Mouse (Mus musculus) central nervous system, embryonic 11.5 days (tissue): ENCODE data around the gene Mbl1. TPM values are rescaled to one million over a fixed set of nuclear protein-coding genes. Genes with fewer than 3 reads are reported as not detected.

ENCODE experiments used
- polyA plus RNA-seq: library from polyadenylated mRNA; depleted of rRNA; stranded (reverse); fragments of >200 nt; gene quantifications from 2 replicates; pipeline ENCODE4 v1.2.3, GENCODE M21; 2012; rRNA removed

The Mbl1 gene
- 0.14 and 0.48 TPM in 2 replicates for polyA plus RNA-seq

DNA sequence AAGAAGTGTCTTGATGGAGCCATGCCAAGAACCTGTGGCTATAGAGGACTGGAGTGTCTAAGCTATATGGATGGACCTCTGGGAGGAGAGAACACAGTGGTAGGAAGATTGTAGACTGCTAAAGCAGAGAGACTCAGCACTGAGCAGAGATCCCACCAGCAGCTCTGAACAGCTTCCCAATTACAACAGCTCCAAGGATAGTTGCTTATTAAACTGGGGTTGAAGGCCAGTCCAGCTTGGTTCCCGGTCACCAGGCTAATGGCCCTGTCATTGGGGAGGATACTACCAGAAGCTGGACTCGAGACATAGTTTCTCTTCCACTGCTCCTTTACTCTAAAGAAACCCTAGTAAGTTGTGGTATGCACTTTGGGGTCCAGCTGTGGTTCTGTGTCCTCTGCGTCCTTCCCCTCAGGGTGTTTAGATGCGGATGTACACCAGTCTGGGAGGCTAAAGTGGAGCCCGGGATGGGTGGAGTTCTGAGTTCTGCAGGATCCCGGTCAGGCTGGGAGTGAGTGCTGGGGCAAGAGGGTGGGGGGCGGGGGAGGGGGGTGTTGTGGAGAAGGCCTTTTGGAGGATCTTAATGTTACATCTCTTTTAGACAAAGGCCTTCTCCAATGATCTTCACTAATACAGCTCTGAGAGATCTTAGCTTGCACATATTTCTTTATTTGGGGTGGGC, at the start of gene Mbl1:
Gene Mbl1 (plus strand): TSS at position 239 of the 679 bp plus-strand sequence.

DNA sequence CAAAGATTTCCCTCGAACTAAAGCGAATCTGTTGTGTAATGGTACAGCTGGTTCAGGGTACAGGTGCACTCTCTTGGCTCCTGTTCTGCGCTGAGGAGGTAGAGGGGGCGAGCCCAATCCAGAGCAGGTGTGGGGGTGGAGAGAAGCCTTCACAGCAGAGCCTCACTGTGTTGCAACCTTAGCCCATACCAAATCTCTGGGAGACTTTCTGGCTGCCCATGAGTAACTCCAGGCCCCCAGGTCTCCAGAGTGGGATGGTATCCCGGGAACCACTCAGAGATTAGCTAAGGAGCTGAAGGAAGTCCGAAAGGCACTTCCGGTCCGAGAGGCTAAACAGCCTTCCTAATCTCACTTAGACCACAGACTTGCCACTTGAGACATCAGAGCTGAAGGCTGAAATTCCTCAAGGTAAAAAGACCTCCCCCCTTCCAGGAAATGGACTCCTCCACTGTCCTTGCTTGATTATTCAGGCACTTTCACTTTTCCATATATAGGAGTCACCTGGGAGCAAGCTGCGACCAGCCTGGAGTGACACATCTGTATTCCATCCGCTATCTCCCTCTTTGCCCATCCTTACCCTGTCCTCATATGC, 46.3 kb upstream of the Mbl1 start, which contains the start of gene Mat1a:
Gene Mat1a (plus strand): TSS at position 183 of the 592 bp plus-strand sequence.

DNA sequence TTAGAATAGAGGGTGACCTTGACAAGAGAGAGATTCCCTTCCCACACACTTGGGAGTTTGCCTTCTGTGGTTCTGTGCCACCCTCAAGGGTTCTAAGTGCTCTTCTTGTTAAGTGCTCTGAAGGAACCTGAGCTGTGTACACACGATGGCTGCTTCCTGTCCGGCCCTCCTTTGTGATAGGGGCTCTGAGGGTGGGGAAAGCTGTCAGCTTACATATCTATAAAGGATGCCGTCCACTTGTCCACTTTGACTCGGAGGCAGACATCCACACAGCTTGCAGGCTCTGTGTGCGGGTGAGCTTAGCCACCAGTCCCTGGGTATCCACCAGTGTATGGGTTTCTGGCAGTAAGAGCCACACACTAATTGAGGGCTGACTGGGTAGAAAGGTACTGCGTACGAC, 19.7 kb upstream of the Mbl1 start, which contains the start of gene Sftpa1:
Gene Sftpa1 (plus strand): TSS at position 243 of the 400 bp plus-strand sequence.

DNA sequence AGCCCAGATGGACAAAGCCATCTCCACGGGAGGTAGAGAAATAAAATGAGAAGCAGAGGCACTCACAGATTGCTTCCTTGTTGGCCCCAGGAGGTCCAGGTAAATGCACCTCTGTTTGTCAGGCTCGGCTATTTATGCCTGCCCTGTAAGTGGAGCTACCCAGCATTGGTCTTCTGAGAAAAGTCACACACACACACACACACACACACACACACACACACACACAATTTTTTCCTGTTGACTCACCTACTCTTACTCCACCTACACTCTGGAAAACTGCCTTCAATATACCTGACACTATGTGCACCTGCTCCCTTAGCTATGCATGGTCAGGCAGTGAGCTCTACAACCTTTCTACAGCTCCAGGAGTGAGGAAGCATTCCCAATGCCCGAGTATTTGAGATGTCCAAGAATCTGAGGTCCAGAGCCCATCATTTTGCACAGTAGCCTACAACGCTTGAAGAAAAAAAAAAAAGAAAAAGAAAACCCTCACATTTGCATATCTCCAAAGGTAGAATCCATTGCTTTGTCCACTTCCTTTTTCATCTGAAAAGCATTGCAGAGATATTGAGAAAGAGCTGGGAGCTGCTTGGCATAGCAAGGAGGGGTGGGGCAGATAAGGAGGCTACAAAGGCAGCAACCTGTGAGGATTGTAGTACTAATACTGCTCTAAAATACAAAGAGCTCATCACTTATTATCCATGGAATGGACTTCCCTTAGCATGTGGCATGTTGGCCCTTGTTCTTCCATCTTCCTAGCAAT, 34.0 kb downstream of the Mbl1 start, which contains the start of gene Sftpd:
Gene Sftpd (minus strand): TSS at position 91 of the 763 bp plus-strand sequence.

Other genes with a start within 250 kb of the Mbl1 start
- gene Tspan14, start 184.7 kb upstream of the Mbl1 start, polyA plus RNA-seq: 77.8 and 83.7 TPM in 2 replicates
- 29.3 and 44.3 TPM in 2 replicates for gene Fam213a, start 137.7 kb upstream of the Mbl1 start, polyA plus RNA-seq
- 0.21 and 0.26 TPM in 2 replicates for gene Dydc2, start 82.2 kb upstream of the Mbl1 start, polyA plus RNA-seq
- 0.06 TPM in 1 of 2 replicates, not detected in the other for gene Dydc1, start 78.5 kb upstream of the Mbl1 start, polyA plus RNA-seq
- gene Mat1a, start 46.4 kb upstream of the Mbl1 start, polyA plus RNA-seq: 0.09 TPM in 1 of 2 replicates, not detected in the other
- gene Sftpa1, start 19.7 kb upstream of the Mbl1 start, polyA plus RNA-seq: not detected in 2 replicates
- gene Sftpd, start 33.7 kb downstream of the Mbl1 start, polyA plus RNA-seq: not detected in 2 replicates
- gene Gm2832, start 127.3 kb downstream of the Mbl1 start, polyA plus RNA-seq: 0.04 and 0.29 TPM in 2 replicates
- gene Gm5798, start 197.2 kb downstream of the Mbl1 start, polyA plus RNA-seq: not detected in 2 replicates
- not detected in 2 replicates for gene Gm7945, start 234.9 kb downstream of the Mbl1 start, polyA plus RNA-seq